Mouse (Mus musculus) lung, adult 2 months (tissue): ENCODE data around the gene Dnah8. TPM values are rescaled to one million over a fixed set of nuclear protein-coding genes. Genes with fewer than 3 reads are reported as not detected.
A peak's percentile ranks its signal among the peaks of the same experiment; 100 is the strongest.

Experiments used
- DNase-seq: peaks from one replicate; pipeline ENCODE4 v3.0.0; 2022
- H3K4me1 ChIP-seq: fragments of 200-500 bp; 2 replicates; pipeline ENCODE4 v1.6.1; 2011; ENCODE audit warnings: low read length; ENCODE audit not compliant: control insufficient read depth, insufficient read depth
- H3K4me3 ChIP-seq: fragments of 200-500 bp; replicated peaks from 2 replicates; pipeline ENCODE3; 2011; ENCODE audit warnings: low read depth, mild to moderate bottlenecking, control low read depth, low read length; ENCODE audit errors: extremely low read depth
- CTCF ChIP-seq: fragments of 200-500 bp; IDR thresholded peaks from 2 replicates; pipeline ENCODE4 v1.5.1; 2011; ENCODE audit warnings: mild to moderate bottlenecking, low read length, control low read depth; ENCODE audit not compliant: insufficient read depth
- POLR2A ChIP-seq: fragments of 200-500 bp; IDR thresholded peaks from 2 replicates; pipeline ENCODE4 v1.6.1; 2011; ENCODE audit warnings: low read depth, mild to moderate bottlenecking, control low read depth, low read length, borderline replicate concordance; ENCODE audit errors: extremely low read depth
- WGBS: fragments of 180-500 bp; shearing (Covaris S2); methylation state at CpG from one replicate; pipeline ENCODE4 v1.1.7; 2018; 5-methylcytosine and 5-hydroxymethylcytosine counted together
- polyA plus RNA-seq: library from polyadenylated mRNA; depleted of rRNA; stranded (reverse); fragments of >200 nt; gene quantifications from 2 replicates; pipeline ENCODE4 v1.2.3, GENCODE M21; 2012

Dnah8 gene
- polyA plus RNA-seq, 1 experiment: 12.0 TPM

- Histone ChIP-seq H3K4me3 (no peak overlapping the region), H3K4me1 (no peaks in the 10 kb centered on the region)
- DNase-seq: no peak
- WGBS: 68% methylated on average over 7 of the region's 7 CpGs
- TF ChIP-seq POLR2A: no peak
- TF ChIP-seq CTCF: no peak
Observed at GRCm38 (mm10) chr17:30877456-30877855, 253.3 kb downstream of the Dnah8 start.

- H3K4me3 ChIP-seq: no peak overlapping the region
- peaks cover 8% of the 10 kb centered on the region for H3K4me1 ChIP-seq
- 23% methylated on average over 6 of the region's 6 CpGs for WGBS
- DNase-seq: no peak
- TF ChIP-seq CTCF (no peak), POLR2A (no peak)
Observed at GRCm38 (mm10) chr17:30878626-30879025, 254.5 kb downstream of the Dnah8 start.

GRCm38 (mm10) chr17:30880391-30880790 is 256.2 kb downstream of the Dnah8 start:
- no peak for DNase-seq
- TF ChIP-seq POLR2A (no peak), CTCF (no peak)
- 89% methylated on average over 3 of the region's 3 CpGs for WGBS
- Histone ChIP-seq H3K4me1 (peaks cover 8% of the 10 kb centered on the region), H3K4me3 (no peak overlapping the region)

DNA sequence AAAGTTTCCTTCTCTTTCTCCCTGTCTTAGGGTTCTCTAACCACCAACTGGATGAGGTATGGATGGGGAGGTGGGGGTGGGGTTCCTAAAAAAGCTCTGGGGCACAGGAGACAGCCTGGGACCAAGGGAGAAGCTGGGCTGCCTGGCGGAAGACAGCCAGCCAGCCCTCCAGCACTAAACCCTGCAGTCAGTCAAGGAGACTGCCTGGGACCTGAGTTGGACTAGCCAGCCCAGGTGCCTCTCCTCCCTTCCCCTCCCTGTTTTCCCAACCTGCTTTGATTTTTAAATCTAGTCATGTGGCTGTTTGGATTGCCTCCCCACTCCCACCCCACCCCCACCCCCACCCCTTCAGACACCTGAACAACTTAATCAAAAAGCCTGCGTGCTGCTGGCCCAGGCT is 256.8 kb downstream of the Dnah8 start:
- DNase-seq: no peak
- Histone ChIP-seq H3K4me3 (no peak overlapping the region), H3K4me1 (peaks cover 8% of the 10 kb centered on the region)
- TF ChIP-seq POLR2A (no peak), CTCF (no peak)
- 67% methylated on average over 2 of the region's 2 CpGs for WGBS

DNA sequence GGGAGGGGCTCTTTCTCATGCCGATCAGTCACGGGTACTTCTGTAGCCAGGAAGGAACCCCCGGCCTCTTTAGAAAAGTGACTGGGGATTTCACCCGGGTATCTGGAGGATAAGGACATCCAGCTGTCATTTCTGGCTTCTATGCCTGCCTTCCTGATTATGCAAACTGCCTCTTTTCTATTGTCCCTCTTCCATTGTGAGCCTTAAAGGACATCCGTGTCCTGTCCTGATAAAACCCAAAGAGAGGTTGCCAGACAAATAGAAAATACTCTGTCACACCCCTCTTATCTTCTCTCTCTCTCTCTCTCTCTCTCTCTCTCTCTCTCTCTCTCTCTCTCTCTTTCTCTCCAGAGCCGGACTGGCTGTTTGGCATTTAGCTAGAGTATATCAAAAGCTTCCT is 258.1 kb downstream of the Dnah8 start:
- WGBS: 1% methylated on average over 6 of the region's 6 CpGs
- no peak overlapping the region for H3K4me3 ChIP-seq
- no peak for TF ChIP-seq CTCF
- TF ChIP-seq POLR2A: no peak
- peaks cover 8% of the 10 kb centered on the region for H3K4me1 ChIP-seq
- DNase-seq: no peak

DNA sequence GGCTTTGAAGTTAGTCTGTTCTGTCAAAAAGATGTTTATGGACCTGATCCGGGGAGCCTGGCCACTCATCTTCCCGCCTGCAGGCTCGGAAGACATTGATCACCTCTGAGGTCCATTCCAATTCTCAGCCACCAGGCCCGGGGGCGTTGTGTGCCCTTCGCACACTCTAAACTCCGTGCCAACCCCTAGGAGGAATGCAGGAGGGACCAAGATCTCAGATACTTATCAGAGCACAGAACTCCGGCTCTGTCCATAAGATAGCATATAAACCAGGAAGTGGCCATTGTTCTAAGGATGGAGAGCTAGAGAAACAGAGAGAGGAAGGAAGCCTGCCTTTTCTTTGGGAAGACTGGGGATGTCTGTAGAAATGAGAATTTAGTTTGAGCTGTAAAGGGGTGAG is 259.4 kb downstream of the Dnah8 start:
- TF ChIP-seq CTCF: no peak
- TF ChIP-seq POLR2A: no peak
- Histone ChIP-seq H3K4me3 (no peak overlapping the region), H3K4me1 (peaks cover 8% of the 10 kb centered on the region)
- no peak for DNase-seq
- WGBS: 43% methylated on average over 8 of the region's 8 CpGs

DNA sequence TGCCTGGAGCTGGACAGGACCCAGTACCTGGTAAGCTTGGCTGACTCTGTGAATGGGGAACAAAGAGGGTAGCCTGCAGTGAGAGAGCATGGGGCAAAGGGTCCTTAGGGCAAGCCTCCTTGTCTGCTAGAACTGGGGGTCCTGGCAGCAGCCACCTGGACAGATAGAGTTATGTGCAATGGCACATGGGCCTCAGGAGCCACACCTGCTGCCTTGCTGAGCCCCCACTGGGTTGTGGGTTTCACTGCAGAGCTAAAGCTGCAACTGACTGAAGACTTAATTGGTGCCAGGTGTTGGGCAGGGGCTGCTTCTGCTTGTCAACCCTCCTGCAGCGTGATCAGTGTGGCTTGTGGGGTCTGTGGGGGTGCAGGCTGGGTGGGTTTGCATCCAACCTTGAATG is 267.9 kb downstream of the Dnah8 start:
- Histone ChIP-seq H3K4me3 (no peak overlapping the region), H3K4me1 (no peaks in the 10 kb centered on the region; the same call in 1 of the 2 replicates)
- no peak for DNase-seq
- WGBS: 33% methylated on average over 1 of the region's 1 CpGs
- TF ChIP-seq CTCF (no peak), POLR2A (no peak)

GRCm38 (mm10) chr17:30892730-30893129 is 268.6 kb downstream of the Dnah8 start:
- TF ChIP-seq CTCF (peak; percentile 61), POLR2A (no peak)
- DNase-seq: no peak
- Histone ChIP-seq H3K4me3 (no peak overlapping the region), H3K4me1 (no peaks in the 10 kb centered on the region; the same call in 1 of the 2 replicates)
- 18% methylated on average over 2 of the region's 2 CpGs for WGBS

DNA sequence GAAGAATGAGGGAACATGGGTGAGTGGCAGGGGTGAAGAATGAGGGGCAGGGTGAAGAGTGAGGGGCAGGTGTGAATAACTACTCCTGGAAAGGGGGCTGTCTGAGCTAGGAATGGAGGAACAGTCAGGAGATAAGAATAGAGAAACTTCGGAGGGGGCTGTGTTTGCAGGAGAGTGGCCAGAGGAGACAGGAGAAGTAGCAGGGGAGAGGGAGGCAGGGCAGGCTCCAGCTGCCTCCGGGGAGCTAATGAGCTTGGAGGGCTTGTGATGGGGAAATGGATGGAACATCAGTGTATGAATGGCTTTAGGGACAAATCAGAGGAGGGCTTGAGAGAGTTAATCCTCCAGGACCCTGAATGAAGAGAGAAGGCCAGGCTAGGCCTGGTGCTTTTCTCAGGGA is 272.9 kb downstream of the Dnah8 start:
- Histone ChIP-seq H3K4me1 (peaks cover 3% of the 10 kb centered on the region; the same call in 1 of the 2 replicates), H3K4me3 (no peak overlapping the region)
- DNase-seq: no peak
- WGBS: 15% methylated on average over 2 of the region's 2 CpGs
- TF ChIP-seq POLR2A (no peak), CTCF (no peak)

DNA sequence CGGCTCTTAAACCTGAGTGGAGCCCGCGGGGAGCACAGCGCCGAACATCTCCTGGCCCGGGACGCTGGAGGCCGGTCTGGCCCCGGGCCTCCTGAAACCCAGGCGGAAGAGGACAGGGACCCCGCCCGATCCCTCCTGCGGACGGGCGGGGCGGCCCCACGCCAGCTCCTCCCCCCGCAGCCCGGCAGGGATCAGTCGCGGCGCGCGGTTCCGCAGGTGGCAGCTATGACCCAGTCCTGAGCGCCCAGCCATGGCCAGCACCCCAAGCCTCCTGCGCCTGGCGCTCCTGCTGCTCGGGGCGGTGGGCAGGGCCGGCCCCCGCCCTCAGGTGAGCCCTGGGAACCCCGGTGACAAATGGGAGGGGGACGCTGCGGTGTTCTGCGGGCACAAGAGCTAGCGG is 277.5 kb downstream of the Dnah8 start, which contains the start of gene Glp1r:
Gene Glp1r (plus strand): TSS at position 191 of the 400 bp plus-strand sequence.
- peak; percentile 25 for DNase-seq
- Histone ChIP-seq H3K4me3 (peak within 1 kb of the TSS; percentile 74), H3K4me1 (0 out of 2 replicates have a peak, but pooled peaks cover 3% of the 10 kb centered on the region)
- 2% methylated on average over 37 of the region's 37 CpGs for WGBS
- TF ChIP-seq POLR2A (peak; percentile 51), CTCF (no peak)
